Mouse (Mus musculus): Measurements from ENCODE around the gene Camkv. TPM values are rescaled to one million over a fixed set of nuclear protein-coding genes. Genes with fewer than 3 reads are reported as not detected.
A peak's percentile ranks its signal among the peaks of the same experiment; 100 is the strongest.

The Camkv gene
- polyA plus RNA-seq, 1 experiment from 2014 or later, result 0.46 TPM

DNA sequence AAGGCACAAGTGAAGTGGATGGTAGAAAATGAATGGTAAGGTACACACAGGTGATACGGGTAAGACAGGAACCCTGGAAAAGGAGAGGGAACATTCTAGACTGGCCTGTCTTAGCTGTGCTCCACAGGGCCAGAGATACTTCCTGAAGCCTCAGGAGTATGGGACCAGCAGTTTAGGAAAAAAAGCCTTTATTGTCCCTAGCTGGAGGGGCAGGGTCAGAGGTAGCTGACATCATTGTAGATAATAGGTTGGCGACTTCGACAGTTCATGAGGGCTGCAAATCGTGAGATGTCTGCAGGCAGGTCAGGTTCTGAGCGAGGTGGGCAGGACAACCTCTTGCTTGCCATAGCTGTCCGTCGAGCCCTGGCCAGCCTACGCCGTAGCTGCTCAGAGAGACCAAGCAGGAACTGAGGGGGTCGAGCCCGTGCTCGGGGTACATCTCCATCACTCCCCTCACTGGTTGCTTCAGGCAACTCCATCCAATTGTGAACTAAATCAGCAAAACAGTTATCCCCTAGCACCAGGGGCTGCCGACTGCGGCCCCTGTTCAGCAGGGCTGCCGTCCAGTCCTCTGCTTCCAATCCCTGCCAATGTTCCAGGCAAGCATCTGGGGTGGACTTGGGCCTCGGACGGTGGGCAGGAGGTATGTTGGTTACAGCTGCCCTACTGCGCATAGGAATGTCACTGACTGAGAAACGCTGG, 48.7 kb downstream of the Camkv start:
- peak overlapping the region; percentile 86 for H3K9ac ChIP-seq (ENCODE audit: low read depth, low read length)
- WGBS (ENCODE audit: insufficient replicate concordance), result 45% methylated on average over 19 of the region's 19 CpGs
- H3K9me3 ChIP-seq (replicated peaks; ENCODE audit: control insufficient read depth, low read length), result no peaks in the 10 kb centered on the region
- H3K36me3 ChIP-seq (ENCODE audit: control insufficient read depth, insufficient read depth, low read length), result peaks cover 7% of the 10 kb centered on the region; the same call in 1 of the 2 replicates
- no peaks in the 10 kb centered on the region for H3K27me3 ChIP-seq (ENCODE audit: control insufficient read depth, insufficient read depth, low read length)
- ATAC-seq (replicated peaks; ENCODE audit: insufficient number of reproducible peaks, low FRiP score, low TSS enrichment), result no peak
- peak overlapping the region; percentile 67 for H3K4me2 ChIP-seq
- H3K4me3 ChIP-seq (ENCODE audit: low read depth, low read length), result peak overlapping the region; percentile 59
- H3K4me1 ChIP-seq (ENCODE audit: control insufficient read depth, insufficient read depth, low read length), result peaks cover 63% of the 10 kb centered on the region
- peak overlapping the region; percentile 100 for H3K27ac ChIP-seq (ENCODE audit: low read depth, low read length)

DNA sequence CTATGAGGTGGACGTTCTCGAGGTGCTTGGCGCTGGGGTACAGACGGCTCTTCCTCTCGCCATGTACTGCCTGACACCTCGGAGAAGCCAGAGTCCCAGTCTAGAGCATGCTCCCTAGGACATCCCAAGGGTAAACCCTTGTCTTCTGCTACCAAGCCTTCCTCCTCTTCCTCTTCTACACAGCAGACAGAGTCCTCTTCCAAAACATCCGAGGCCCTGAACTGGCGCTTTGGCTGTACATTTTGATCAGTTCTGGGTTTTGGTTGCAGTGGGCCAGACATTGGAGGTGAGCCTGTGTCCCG, 49.2 kb downstream of the Camkv start:
- 40% methylated on average over 9 of the region's 9 CpGs for WGBS (ENCODE audit: insufficient replicate concordance)
- H3K27ac ChIP-seq (ENCODE audit: low read depth, low read length), result peak overlapping the region; percentile 100
- no peaks in the 10 kb centered on the region for H3K9me3 ChIP-seq (replicated peaks; ENCODE audit: control insufficient read depth, low read length)
- peak overlapping the region; percentile 59 for H3K4me3 ChIP-seq (ENCODE audit: low read depth, low read length)
- no peak for ATAC-seq (replicated peaks; ENCODE audit: insufficient number of reproducible peaks, low FRiP score, low TSS enrichment)
- H3K27me3 ChIP-seq (ENCODE audit: control insufficient read depth, insufficient read depth, low read length), result no peaks in the 10 kb centered on the region
- peaks cover 60% of the 10 kb centered on the region for H3K4me1 ChIP-seq (ENCODE audit: control insufficient read depth, insufficient read depth, low read length)
- H3K4me2 ChIP-seq, result peak overlapping the region; percentile 67
- peaks cover 4% of the 10 kb centered on the region; the same call in 1 of the 2 replicates for H3K36me3 ChIP-seq (ENCODE audit: control insufficient read depth, insufficient read depth, low read length)
- H3K9ac ChIP-seq (ENCODE audit: low read depth, low read length), result peak overlapping the region; percentile 86

DNA sequence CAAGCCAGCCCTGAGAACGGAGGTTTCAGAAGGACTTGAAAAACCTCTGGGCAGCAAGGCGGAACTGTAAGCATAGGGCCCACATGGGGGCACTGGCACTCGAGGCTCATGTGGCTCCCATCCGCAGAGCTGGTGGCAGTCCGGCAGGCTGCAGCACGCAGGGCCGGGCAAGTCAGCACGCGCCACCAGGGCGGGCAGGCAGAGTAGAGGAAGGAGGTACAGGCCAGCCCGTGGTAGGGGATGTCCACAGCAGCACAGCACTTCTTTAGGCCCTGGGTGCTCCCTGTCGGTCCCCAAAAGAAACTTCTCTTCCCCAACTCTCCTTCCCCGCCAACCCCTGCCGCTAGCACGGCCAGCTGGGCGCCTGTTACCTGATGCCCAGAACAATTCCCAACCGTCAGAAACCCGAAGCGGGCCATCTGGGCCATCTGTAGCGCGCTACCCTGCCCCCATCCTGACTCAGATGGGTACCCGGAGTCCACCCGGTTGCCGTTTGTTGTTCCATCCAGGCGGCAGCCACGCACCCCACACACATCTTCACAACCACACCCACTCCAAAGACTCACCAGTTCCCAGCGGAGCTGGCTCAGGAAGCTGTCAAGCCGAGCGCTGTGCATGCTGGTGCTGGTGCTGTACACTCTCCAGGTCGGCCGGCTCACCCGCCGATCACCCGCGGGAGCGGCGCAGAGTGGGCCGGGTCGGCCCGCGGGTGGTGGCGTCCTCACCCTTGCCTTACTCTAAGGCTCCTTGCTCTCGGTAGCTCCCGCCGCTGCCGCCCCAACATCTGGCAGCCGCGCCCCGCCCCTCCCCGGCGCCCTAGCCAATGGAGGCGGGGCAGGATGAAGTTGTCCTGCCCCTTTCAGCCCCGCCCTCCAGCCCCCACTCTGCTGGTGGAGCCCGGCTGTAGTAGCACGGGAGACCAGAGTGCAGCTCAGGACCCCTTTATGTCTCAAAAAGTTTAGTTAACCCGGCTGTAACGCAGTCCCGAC, 50.0 kb downstream of the Camkv start, which contains the start of gene Inka1:
Gene Inka1, minus strand, starts transcription at position 749 of the 989 bp plus-strand sequence.
- peak within 1 kb of the TSS; percentile 86 for H3K9ac ChIP-seq (ENCODE audit: low read depth, low read length)
- peak; percentile 64 for ATAC-seq (replicated peaks; ENCODE audit: insufficient number of reproducible peaks, low FRiP score, low TSS enrichment)

DNA sequence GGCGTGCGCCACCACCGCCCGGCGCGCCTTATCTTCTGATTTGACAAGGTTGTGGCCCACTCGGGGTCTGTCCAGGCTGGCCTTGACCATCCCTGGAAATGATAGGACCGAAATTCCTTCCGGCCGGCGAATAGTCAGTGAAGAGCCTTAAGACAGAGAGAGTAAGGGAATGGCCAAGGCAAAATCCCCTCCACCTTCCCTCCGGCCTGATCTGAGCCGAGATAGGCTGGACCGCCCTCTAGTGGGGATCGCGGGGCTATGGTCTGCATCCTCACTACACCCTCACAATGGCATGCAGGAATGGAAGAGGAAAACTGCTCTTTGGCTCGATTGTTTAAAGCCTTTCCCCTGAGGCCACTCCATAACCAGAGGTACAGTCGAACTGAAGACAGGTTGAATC, 50.9 kb downstream of the Camkv start:
- no peaks in the 10 kb centered on the region for H3K9me3 ChIP-seq (replicated peaks; ENCODE audit: control insufficient read depth, low read length)
- no peaks in the 10 kb centered on the region for H3K36me3 ChIP-seq (ENCODE audit: control insufficient read depth, insufficient read depth, low read length)
- peak overlapping the region; percentile 67 for H3K4me2 ChIP-seq
- H3K27me3 ChIP-seq (ENCODE audit: control insufficient read depth, insufficient read depth, low read length), result no peaks in the 10 kb centered on the region
- H3K27ac ChIP-seq (ENCODE audit: low read depth, low read length), result peak overlapping the region; percentile 100; the same call in 1 of the 2 replicates
- H3K9ac ChIP-seq (ENCODE audit: low read depth, low read length), result no peak overlapping the region
- peaks cover 43% of the 10 kb centered on the region for H3K4me1 ChIP-seq (ENCODE audit: control insufficient read depth, insufficient read depth, low read length)
- 0 out of 2 replicates have a peak, but pooled peaks have one; percentile 3 for ATAC-seq (replicated peaks; ENCODE audit: insufficient number of reproducible peaks, low FRiP score, low TSS enrichment)
- peak overlapping the region; percentile 59 for H3K4me3 ChIP-seq (ENCODE audit: low read depth, low read length)
- 4% methylated on average over 18 of the region's 18 CpGs for WGBS (ENCODE audit: insufficient replicate concordance)

More for the DNA sequence above, 50.0 kb downstream of the Camkv start, which contains the start of gene Inka1:
- Histone ChIP-seq H3K36me3 (ENCODE audit: control insufficient read depth, insufficient read depth, low read length) (no peaks in the 10 kb centered on the region), H3K9me3 (replicated peaks; ENCODE audit: control insufficient read depth, low read length) (no peaks in the 10 kb centered on the region), H3K27ac (ENCODE audit: low read depth, low read length) (peak within 1 kb of the TSS; percentile 100), H3K4me3 (ENCODE audit: low read depth, low read length) (peak within 1 kb of the TSS; percentile 59), H3K4me2 (peak within 1 kb of the TSS; percentile 67), H3K4me1 (ENCODE audit: control insufficient read depth, insufficient read depth, low read length) (peaks cover 53% of the 10 kb centered on the region), H3K27me3 (ENCODE audit: control insufficient read depth, insufficient read depth, low read length) (no peaks in the 10 kb centered on the region)
- WGBS (ENCODE audit: insufficient replicate concordance), result 1% methylated on average over 57 of the region's 58 CpGs

DNA sequence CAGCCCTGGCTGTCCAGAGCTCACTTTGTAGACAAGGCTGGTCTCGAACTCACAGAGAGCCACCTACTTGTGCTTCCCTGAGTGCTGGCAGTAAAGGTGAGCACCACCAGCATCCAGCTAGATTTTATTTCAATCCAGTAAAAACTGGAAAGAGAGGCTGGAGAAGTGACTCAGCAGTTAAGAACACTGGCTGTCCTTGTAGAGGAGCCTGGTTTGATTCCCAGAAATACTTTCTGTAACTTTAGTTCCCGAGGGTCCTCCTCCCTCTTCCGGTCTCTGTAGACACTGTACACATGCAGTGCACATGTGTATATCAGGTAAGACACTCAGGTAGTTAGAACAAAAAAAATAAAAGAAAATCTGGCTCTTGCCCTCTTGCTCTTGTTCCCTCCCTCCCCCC, 52.5 kb downstream of the Camkv start:
- H3K4me2 ChIP-seq, result no peak overlapping the region
- no peak overlapping the region for H3K9ac ChIP-seq (ENCODE audit: low read depth, low read length)
- no peaks in the 10 kb centered on the region for H3K36me3 ChIP-seq (ENCODE audit: control insufficient read depth, insufficient read depth, low read length)
- H3K9me3 ChIP-seq (replicated peaks; ENCODE audit: control insufficient read depth, low read length), result no peaks in the 10 kb centered on the region
- no peak overlapping the region for H3K4me3 ChIP-seq (ENCODE audit: low read depth, low read length)
- WGBS (ENCODE audit: insufficient replicate concordance), result 67% methylated on average over 3 of the region's 3 CpGs
- ATAC-seq (replicated peaks; ENCODE audit: insufficient number of reproducible peaks, low FRiP score, low TSS enrichment), result no peak
- H3K27me3 ChIP-seq (ENCODE audit: control insufficient read depth, insufficient read depth, low read length), result no peaks in the 10 kb centered on the region
- no peak overlapping the region for H3K27ac ChIP-seq (ENCODE audit: low read depth, low read length)
- H3K4me1 ChIP-seq (ENCODE audit: control insufficient read depth, insufficient read depth, low read length), result peaks cover 27% of the 10 kb centered on the region

DNA sequence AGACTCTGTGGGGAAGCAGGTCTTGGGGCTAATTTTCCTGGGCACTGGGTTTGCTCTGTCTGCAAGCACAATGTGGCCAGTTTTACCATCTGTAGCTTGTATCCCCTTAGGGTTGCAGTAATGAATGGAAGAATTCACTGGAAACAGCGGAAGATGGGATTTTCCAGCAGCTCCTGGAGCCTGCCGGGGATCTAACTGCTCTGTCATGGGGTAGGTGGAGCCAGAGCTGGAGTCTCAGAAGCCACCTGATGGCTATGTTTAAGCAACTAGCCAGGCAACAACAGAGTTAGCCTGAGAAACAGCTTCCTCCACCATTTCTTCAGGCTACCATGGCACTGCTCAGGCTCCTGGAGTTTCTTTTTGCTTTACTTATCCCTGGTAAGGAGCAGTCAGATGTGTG, 56.7 kb downstream of the Camkv start, which contains the start of gene Cdhr4:
Gene Cdhr4, plus strand, starts transcription at position 301 of the 400 bp plus-strand sequence.
- ATAC-seq (replicated peaks; ENCODE audit: insufficient number of reproducible peaks, low FRiP score, low TSS enrichment), result no peak
- Histone ChIP-seq H3K4me2 (no peak within 1 kb of the TSS), H3K4me3 (ENCODE audit: low read depth, low read length) (no peak within 1 kb of the TSS), H3K36me3 (ENCODE audit: control insufficient read depth, insufficient read depth, low read length) (no peaks in the 10 kb centered on the region), H3K9me3 (replicated peaks; ENCODE audit: control insufficient read depth, low read length) (no peaks in the 10 kb centered on the region), H3K27me3 (ENCODE audit: control insufficient read depth, insufficient read depth, low read length) (no peaks in the 10 kb centered on the region), H3K27ac (ENCODE audit: low read depth, low read length) (no peak within 1 kb of the TSS), H3K9ac (ENCODE audit: low read depth, low read length) (no peak within 1 kb of the TSS), H3K4me1 (ENCODE audit: control insufficient read depth, insufficient read depth, low read length) (peaks cover 6% of the 10 kb centered on the region)
- WGBS (ENCODE audit: insufficient replicate concordance), result 54% methylated on average over 2 of the region's 2 CpGs

DNA sequence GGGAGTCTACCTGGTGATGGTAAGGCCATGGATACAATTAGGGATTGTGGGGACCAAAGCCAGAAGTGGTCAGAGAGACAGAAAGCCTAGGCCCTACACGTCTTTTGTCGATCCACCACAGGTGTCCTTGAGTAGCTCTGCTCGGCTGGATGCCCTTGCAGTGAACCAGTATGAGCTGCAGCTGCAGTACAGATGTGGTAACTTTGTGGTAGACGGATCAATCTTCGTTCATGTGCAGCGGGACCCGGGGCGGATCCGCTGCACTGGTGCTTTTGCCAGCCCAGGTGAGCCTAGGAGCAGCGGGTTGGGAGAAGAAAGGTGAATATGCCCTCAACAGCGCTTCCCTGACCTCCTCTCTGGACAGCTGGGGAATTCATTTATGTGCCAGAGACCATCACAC, 57.5 kb downstream of the Camkv start:
- Histone ChIP-seq H3K27me3 (ENCODE audit: control insufficient read depth, insufficient read depth, low read length) (no peaks in the 10 kb centered on the region), H3K4me3 (ENCODE audit: low read depth, low read length) (no peak overlapping the region), H3K36me3 (ENCODE audit: control insufficient read depth, insufficient read depth, low read length) (no peaks in the 10 kb centered on the region), H3K9me3 (replicated peaks; ENCODE audit: control insufficient read depth, low read length) (no peaks in the 10 kb centered on the region), H3K4me1 (ENCODE audit: control insufficient read depth, insufficient read depth, low read length) (peaks cover 6% of the 10 kb centered on the region), H3K27ac (ENCODE audit: low read depth, low read length) (no peak overlapping the region), H3K4me2 (no peak overlapping the region), H3K9ac (ENCODE audit: low read depth, low read length) (no peak overlapping the region)
- 84% methylated on average over 11 of the region's 11 CpGs for WGBS (ENCODE audit: insufficient replicate concordance)
- ATAC-seq (replicated peaks; ENCODE audit: insufficient number of reproducible peaks, low FRiP score, low TSS enrichment), result no peak

DNA sequence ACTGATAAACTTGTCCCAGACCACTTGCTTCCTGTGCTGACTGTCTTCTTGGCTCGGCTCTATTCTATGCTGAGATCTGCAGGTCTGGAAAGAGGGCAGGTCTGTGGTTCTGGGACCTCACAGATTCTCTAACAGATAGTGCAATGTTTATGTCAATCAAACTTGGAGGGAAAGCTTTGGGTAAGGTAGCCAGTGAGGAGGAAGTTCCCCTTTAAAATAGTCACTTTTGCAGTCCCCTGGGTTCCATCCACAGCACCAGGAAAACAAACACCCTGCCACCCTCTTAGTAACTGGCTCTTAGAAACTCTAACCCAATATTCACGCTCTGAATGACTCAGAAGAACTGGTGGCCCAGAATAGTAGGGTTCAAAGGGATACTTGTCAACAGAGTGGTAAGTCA, 59.0 kb downstream of the Camkv start:
- H3K27me3 ChIP-seq (ENCODE audit: control insufficient read depth, insufficient read depth, low read length), result no peaks in the 10 kb centered on the region
- H3K4me2 ChIP-seq, result no peak overlapping the region
- 21% methylated on average over 2 of the region's 2 CpGs for WGBS (ENCODE audit: insufficient replicate concordance)
- H3K36me3 ChIP-seq (ENCODE audit: control insufficient read depth, insufficient read depth, low read length), result no peaks in the 10 kb centered on the region
- H3K4me3 ChIP-seq (ENCODE audit: low read depth, low read length), result no peak overlapping the region
- H3K9ac ChIP-seq (ENCODE audit: low read depth, low read length), result no peak overlapping the region
- H3K9me3 ChIP-seq (replicated peaks; ENCODE audit: control insufficient read depth, low read length), result no peaks in the 10 kb centered on the region
- peak overlapping the region; percentile 17; the same call in 1 of the 2 replicates for H3K27ac ChIP-seq (ENCODE audit: low read depth, low read length)
- no peak for ATAC-seq (replicated peaks; ENCODE audit: insufficient number of reproducible peaks, low FRiP score, low TSS enrichment)
- H3K4me1 ChIP-seq (ENCODE audit: control insufficient read depth, insufficient read depth, low read length), result peaks cover 6% of the 10 kb centered on the region
